Mouse (Mus musculus) lung, postnatal 0 days (tissue): ENCODE measurements around the gene Glt8d2. TPM values are rescaled to one million over a fixed set of nuclear protein-coding genes. Genes with fewer than 3 reads are reported as not detected.

Source experiments
- ATAC-seq: fragments of 200-750 bp; cut with Nextera tagmentation; 2 replicates; pipeline ENCODE4 v1.8.0; 2017; ENCODE audit warnings: moderate library complexity
- DNase-seq: peaks from one replicate; pipeline ENCODE4 v3.0.0-alpha.2; 2016; ENCODE audit warnings: low spot score
- H3K27ac ChIP-seq: fragments of 300-500 bp; sonication (generic); 2 replicates; pipeline ENCODE4 v1.5.1; 2014; ENCODE audit warnings: antibody characterized with exemption, mild to moderate bottlenecking, low read length, mixed read lengths
- H3K27me3 ChIP-seq: fragments of 300-500 bp; sonication (generic); replicated peaks from 2 replicates; pipeline ENCODE4 v1.6.1; 2014; ENCODE audit warnings: low read length, mixed read lengths; ENCODE audit not compliant: insufficient read depth
- H3K36me3 ChIP-seq: fragments of 300-500 bp; sonication (generic); 2 replicates; pipeline ENCODE4 v1.6.1; 2014; ENCODE audit warnings: low read length, mixed read lengths; ENCODE audit not compliant: insufficient read depth
- H3K4me1 ChIP-seq: fragments of 300-500 bp; sonication (generic); 2 replicates; pipeline ENCODE4 v1.6.1; 2014; ENCODE audit warnings: antibody characterized with exemption, low read depth, low read length, mixed read lengths; ENCODE audit not compliant: insufficient read depth
- H3K4me2 ChIP-seq: fragments of 300-500 bp; sonication (generic); replicated peaks from 2 replicates; pipeline ENCODE4 v1.6.1; 2014; ENCODE audit warnings: low read depth, mild to moderate bottlenecking, low read length, moderate library complexity, mixed read lengths
- H3K4me3 ChIP-seq: fragments of 300-500 bp; sonication (generic); 2 replicates; pipeline ENCODE4 v1.5.1; 2014; ENCODE audit warnings: low read depth, low read length
- H3K9ac ChIP-seq: fragments of 300-500 bp; sonication (generic); replicated peaks from 2 replicates; pipeline ENCODE4 v1.6.1; 2014; ENCODE audit warnings: low read depth, mild to moderate bottlenecking
- H3K9me3 ChIP-seq: fragments of 300-500 bp; sonication (generic); 2 replicates; pipeline ENCODE4 v1.6.1; 2016; ENCODE audit warnings: low read length, mixed read lengths
- CTCF ChIP-seq: IDR thresholded peaks from 2 replicates; pipeline ENCODE4 v1.5.1; 2016; ENCODE audit warnings: antibody characterized with exemption, mild to moderate bottlenecking
- EP300 ChIP-seq: IDR thresholded peaks from 2 replicates; pipeline ENCODE4 v1.6.1; 2016; ENCODE audit warnings: antibody characterized with exemption, mild to moderate bottlenecking, control low read depth
- WGBS: fragments of 180-500 bp; shearing (Covaris S2); extraction: QIAGEN DNeasy Blood & Tissue Kit; methylation state at CpG from one replicate; pipeline ENCODE4 v1.1.7; 2014; 5-methylcytosine and 5-hydroxymethylcytosine counted together
- polyA plus RNA-seq: library from polyadenylated mRNA; unstranded; fragments of >200 nt; fragmentation: Nextera tagmentation; extraction: Ambion mirVana; gene quantifications from 2 replicates; pipeline ENCODE4 v1.2.1, GENCODE M21; 2015

The Glt8d2 gene
- polyA plus RNA-seq, 1 experiment from 2014 or later, result 2.4 TPM

DNA sequence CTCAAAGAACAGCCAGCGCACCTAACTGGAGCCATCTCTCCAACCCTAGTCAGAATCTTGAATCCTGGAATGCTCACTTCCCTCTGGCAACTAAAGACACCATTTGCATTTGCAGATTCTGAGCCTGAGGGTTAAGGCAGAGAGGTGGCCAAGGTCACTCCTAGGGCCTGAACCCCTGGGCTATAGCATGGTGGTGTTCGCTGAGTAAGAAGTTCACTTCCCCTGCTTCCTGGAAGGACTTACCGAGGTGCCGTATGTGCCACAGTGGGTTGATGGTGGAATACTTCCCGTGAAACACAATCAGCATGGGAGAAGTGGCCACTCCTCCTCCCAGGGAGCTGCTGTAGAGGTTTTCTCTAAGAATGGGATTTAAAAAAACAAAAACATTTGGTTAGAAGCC is 37.8 kb downstream of the Glt8d2 start:
- ATAC-seq, result no peak
- peaks cover under 1% of the 10 kb centered on the region; the same call in 1 of the 2 replicates for H3K36me3 ChIP-seq
- H3K4me1 ChIP-seq, result no peaks in the 10 kb centered on the region
- no peaks in the 10 kb centered on the region for H3K27me3 ChIP-seq
- H3K4me2 ChIP-seq, result no peak overlapping the region
- WGBS, result 67% methylated on average over 5 of the region's 5 CpGs
- TF ChIP-seq CTCF (no peak), EP300 (no peak)
- no peak overlapping the region for H3K9ac ChIP-seq
- no peaks in the 10 kb centered on the region for H3K9me3 ChIP-seq
- no peak overlapping the region for H3K27ac ChIP-seq
- DNase-seq, result no peak
- no peak overlapping the region for H3K4me3 ChIP-seq

DNA sequence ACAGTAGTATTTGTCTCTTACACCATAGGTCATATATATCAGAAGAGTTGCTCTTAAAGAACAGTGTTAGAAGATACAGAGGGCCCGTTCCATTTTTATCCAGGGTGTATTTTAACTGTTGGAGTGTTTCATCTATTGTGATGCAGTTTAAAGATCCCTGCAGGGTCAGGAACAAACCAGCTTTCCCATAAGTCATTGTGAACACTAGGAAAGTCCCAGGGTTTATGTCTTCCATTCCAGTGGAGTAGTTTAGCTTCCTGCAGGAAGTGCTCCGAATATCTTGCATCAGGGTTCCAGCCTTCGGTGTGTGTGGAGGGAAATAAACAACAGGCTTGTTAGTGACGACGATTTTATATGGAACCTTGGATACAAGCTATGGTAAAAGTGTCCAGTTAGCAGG is 39.2 kb downstream of the Glt8d2 start:
- Histone ChIP-seq H3K27me3 (no peaks in the 10 kb centered on the region), H3K36me3 (peaks cover 8% of the 10 kb centered on the region; the same call in 1 of the 2 replicates), H3K9ac (no peak overlapping the region), H3K4me1 (no peaks in the 10 kb centered on the region), H3K4me3 (no peak overlapping the region), H3K9me3 (no peaks in the 10 kb centered on the region), H3K4me2 (no peak overlapping the region), H3K27ac (no peak overlapping the region)
- DNase-seq (no peak), ATAC-seq (no peak)
- WGBS, result 64% methylated on average over 5 of the region's 5 CpGs
- TF ChIP-seq EP300 (no peak), CTCF (no peak)

DNA sequence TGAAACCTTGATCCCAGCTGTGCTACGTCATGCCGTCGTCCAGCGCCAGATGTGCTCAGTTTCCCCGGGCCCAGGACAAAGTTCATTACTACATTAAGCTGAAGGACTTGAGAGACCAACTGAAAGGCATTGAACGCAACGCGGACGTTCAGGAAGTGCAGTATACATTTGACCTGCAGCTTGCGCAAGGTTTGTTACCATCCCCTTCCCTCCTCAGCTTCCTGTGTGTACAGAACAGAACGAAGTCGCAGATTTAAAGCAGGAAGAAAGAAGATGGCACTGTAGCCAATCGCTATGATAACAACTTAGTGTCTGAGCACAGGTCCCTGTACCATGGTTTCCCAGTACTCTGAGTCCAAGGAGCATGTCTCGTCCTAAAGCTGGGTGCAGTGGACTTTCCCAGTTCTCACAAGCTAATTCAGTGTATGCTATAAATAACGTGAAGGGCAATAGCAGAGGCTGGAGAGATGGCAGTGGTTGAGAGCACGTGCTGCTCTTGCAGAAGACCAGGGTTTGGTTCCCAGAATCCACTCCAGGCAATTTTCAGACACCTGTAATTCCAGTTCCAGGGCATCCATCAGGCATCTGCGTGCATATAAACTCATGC is 43.1 kb downstream of the Glt8d2 start:
- H3K27ac ChIP-seq, result no peak overlapping the region
- WGBS, result 63% methylated on average over 17 of the region's 17 CpGs
- H3K9ac ChIP-seq, result no peak overlapping the region
- ATAC-seq (no peak), DNase-seq (no peak)
- no peak for TF ChIP-seq EP300
- no peak for TF ChIP-seq CTCF
- peaks cover 23% of the 10 kb centered on the region; the same call in 1 of the 2 replicates for H3K36me3 ChIP-seq
- no peaks in the 10 kb centered on the region for H3K4me1 ChIP-seq
- no peaks in the 10 kb centered on the region for H3K27me3 ChIP-seq
- H3K4me2 ChIP-seq, result no peak overlapping the region
- H3K9me3 ChIP-seq, result no peaks in the 10 kb centered on the region
- H3K4me3 ChIP-seq, result no peak overlapping the region

DNA sequence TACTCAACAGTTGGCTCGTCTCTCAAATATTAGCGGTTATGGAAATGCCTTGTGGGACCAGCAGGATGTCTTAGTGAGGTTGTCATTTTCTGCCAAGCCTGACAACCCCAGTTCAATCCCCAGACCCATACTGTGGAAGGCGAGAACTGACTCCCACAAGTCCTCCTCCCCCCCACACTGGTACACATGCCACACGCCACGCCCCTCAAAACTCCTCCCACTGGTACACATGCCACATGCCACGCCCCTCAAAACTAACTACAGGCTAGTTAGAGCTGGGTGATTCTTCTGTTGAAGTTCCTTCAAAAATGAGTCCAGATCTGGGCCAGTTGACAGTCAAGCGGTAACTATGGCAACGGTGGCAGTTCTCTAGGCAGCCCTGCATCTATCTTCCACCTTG is 44.4 kb downstream of the Glt8d2 start:
- H3K4me1 ChIP-seq, result no peaks in the 10 kb centered on the region
- peaks cover 23% of the 10 kb centered on the region; the same call in 1 of the 2 replicates for H3K36me3 ChIP-seq
- H3K9me3 ChIP-seq, result no peaks in the 10 kb centered on the region
- DNase-seq, result no peak
- H3K27ac ChIP-seq, result no peak overlapping the region
- H3K9ac ChIP-seq, result no peak overlapping the region
- TF ChIP-seq EP300 (no peak), CTCF (no peak)
- no peak overlapping the region for H3K4me2 ChIP-seq
- H3K4me3 ChIP-seq, result no peak overlapping the region
- no peak for ATAC-seq
- WGBS, result 98% methylated on average over 8 of the region's 8 CpGs
- no peaks in the 10 kb centered on the region for H3K27me3 ChIP-seq

DNA sequence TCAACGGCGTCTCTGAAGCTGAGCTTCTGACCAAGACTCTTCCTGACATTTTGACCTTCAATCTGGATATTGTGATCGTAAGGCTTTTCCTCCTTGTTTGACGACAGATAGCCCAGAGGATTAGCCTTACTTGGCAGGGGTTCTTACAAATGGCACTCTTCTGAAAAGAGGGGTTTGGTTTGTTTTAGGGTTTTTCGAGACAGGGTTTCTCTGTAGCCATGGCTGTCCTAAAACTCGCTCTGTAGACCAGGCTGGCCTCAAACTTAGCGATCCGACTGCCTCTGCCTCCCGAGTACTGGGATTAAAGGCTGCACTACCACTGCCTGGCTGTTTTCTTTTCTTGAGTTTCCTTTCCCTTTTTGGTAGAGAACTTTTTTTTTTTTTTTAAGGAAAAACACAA is 49.0 kb downstream of the Glt8d2 start:
- Histone ChIP-seq H3K9me3 (no peaks in the 10 kb centered on the region), H3K9ac (no peak overlapping the region), H3K27me3 (no peaks in the 10 kb centered on the region), H3K4me2 (no peak overlapping the region), H3K4me3 (no peak overlapping the region), H3K4me1 (no peaks in the 10 kb centered on the region), H3K36me3 (peaks cover 29% of the 10 kb centered on the region), H3K27ac (no peak overlapping the region)
- DNase-seq (no peak), ATAC-seq (no peak)
- WGBS, result 91% methylated on average over 9 of the region's 9 CpGs
- no peak for TF ChIP-seq CTCF
- TF ChIP-seq EP300, result no peak

DNA sequence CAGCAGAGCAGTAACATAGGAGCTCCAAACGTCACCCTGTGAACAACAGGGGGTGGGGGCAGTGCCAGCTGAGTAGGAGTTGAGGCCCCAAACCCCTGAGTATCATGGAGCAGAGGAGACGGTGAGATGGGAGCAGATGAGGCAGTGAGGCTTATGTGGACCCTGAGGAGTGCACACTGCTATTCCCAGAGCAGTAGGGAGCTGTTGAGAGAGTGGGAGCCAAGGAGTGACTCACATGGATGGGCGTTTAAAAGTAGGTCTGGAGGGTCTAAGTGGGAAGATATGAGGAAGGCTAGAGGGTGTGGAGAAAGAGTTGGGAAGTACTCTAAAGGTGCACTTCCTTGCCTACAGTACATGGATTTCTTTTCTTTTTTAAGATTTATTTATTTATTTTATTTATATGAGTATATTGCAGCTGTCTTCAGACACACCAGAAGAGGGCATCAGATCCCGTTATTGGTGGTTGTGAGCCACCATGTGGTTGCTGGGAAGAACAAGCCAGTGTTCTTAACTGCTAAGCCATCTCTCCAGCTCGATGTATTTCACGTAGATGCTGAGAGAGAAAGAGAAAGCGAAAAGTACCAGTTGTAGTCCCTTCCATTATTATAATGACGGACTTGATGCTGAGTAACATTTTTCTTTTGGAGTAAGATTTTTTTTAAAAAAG is 51.3 kb downstream of the Glt8d2 start:
- TF ChIP-seq CTCF (no peak), EP300 (no peak)
- peaks cover 18% of the 10 kb centered on the region for H3K36me3 ChIP-seq
- no peak for ATAC-seq

More for the DNA sequence above, 51.3 kb downstream of the Glt8d2 start:
- no peak overlapping the region for H3K4me2 ChIP-seq
- DNase-seq, result no peak
- no peak overlapping the region for H3K27ac ChIP-seq
- no peak overlapping the region for H3K4me3 ChIP-seq
- no peaks in the 10 kb centered on the region for H3K4me1 ChIP-seq
- 90% methylated on average over 8 of the region's 8 CpGs for WGBS
- no peak overlapping the region for H3K9ac ChIP-seq
- no peaks in the 10 kb centered on the region for H3K9me3 ChIP-seq
- H3K27me3 ChIP-seq, result no peaks in the 10 kb centered on the region
